In genomic region chr5:114308765-114309679, GRCm38 (mm10) we compare ENCODE assay signal across 9 mouse cellular contexts. TPM values are rescaled to one million over a fixed set of nuclear protein-coding genes. Genes with fewer than 3 reads are reported as not detected.
DNase-seq lines count a peak whose midpoint lies in the region; ATAC-seq and TF ChIP-seq lines count a peak whose summit lies in the region.
"Had no signal": no experiment of that assay in that cellular context is flagged by ENCODE, and none has a peak within 500 bp of the region (broad histone marks: within the 10 kb centered on the region; RNA-seq: fewer than 3 reads in every experiment).

No protein-coding gene starts in this region.

- H3K9me3 ChIP-seq in ES-E14 (ENCODE audit: control insufficient read depth, insufficient read depth, low read depth, low read length): no peaks in the 10 kb centered on the region
- no peaks in the 10 kb centered on the region for H3K9me3 ChIP-seq in embryonic facial prominence, embryonic 14.5 days (ENCODE audit: control insufficient read depth, low read length)
- no peaks in the 10 kb centered on the region for H3K9me3 ChIP-seq in limb, embryonic 10.5 days (replicated peaks)
- no peaks in the 10 kb centered on the region for H3K9me3 ChIP-seq in neural tube, embryonic 15.5 days (replicated peaks)
- H3K9me3 ChIP-seq: embryonic facial prominence, embryonic 15.5 days had no signal

- WGBS in kidney, adult 2 months: 41% methylated on average over 18 of the region's 18 CpGs
- WGBS in embryonic facial prominence, embryonic 14.5 days: 53% methylated on average over 18 of the region's 18 CpGs
- WGBS in limb, embryonic 10.5 days: 59% methylated on average over 18 of the region's 18 CpGs
- WGBS in neural tube, embryonic 15.5 days: 31% methylated on average over 18 of the region's 18 CpGs

- peak; percentile 44 for TF ChIP-seq CTCF in kidney, adult 2 months (conservative IDR thresholded peaks at IDR 0.05; ENCODE audit: insufficient read depth, insufficient read length, low read depth, low read length)

- TF ChIP-seq POLR2A in kidney, adult 2 months (IDR thresholded peaks at IDR 0.05; ENCODE audit: low read depth, low read length): no peak

- no peak overlapping the region for H3K27ac ChIP-seq in kidney, adult 2 months (ENCODE audit: insufficient read depth, low read depth, low read length)
- H3K27ac ChIP-seq in ES-E14 (ENCODE audit: insufficient read depth, low read depth, low read length, poor library complexity, severe bottlenecking): no peak overlapping the region
- H3K27ac ChIP-seq in embryonic facial prominence, embryonic 14.5 days (replicated peaks; ENCODE audit: low read depth, low read length): no peak overlapping the region
- H3K27ac ChIP-seq in limb, embryonic 10.5 days: peak overlapping the region; percentile 17; the same call in 1 of the 2 replicates
- H3K27ac ChIP-seq in neural tube, embryonic 15.5 days (replicated peaks): no peak overlapping the region
- H3K27ac ChIP-seq: embryonic facial prominence, embryonic 15.5 days had no signal

- peak; percentile 29 for DNase-seq in kidney, adult 2 months
- DNase-seq in kidney, adult 8-10 months: no peak
- no peak for DNase-seq in ES-E14 (ENCODE audit: low read depth, low spot score)
- DNase-seq in embryonic facial prominence, embryonic 14.5 days (ENCODE audit: low spot score): peak; percentile 84
- DNase-seq in limb, embryonic 10.5 days (ENCODE audit: low spot score): no peak
- DNase-seq in layer of hippocampus, adult 9-11 months: no peak

- no peaks in the 10 kb centered on the region for H3K27me3 ChIP-seq in kidney, adult 2 months (replicated peaks; ENCODE audit: control insufficient read depth, insufficient read depth, low read length)
- H3K27me3 ChIP-seq in embryonic facial prominence, embryonic 14.5 days (replicated peaks; ENCODE audit: control insufficient read depth, insufficient read depth, low read length): no peaks in the 10 kb centered on the region
- no peaks in the 10 kb centered on the region for H3K27me3 ChIP-seq in limb, embryonic 10.5 days (ENCODE audit: low read depth, poor library complexity, severe bottlenecking)
- H3K27me3 ChIP-seq in neural tube, embryonic 15.5 days (replicated peaks): peaks cover 21% of the 10 kb centered on the region; the same call in 1 of the 2 replicates
- H3K27me3 ChIP-seq: embryonic facial prominence, embryonic 15.5 days had no signal

- H3K4me2 ChIP-seq in embryonic facial prominence, embryonic 14.5 days (ENCODE audit: low read depth, low read length): no peak overlapping the region
- H3K4me2 ChIP-seq in neural tube, embryonic 15.5 days: peak overlapping the region; percentile 28
- H3K4me2 ChIP-seq: embryonic facial prominence, embryonic 15.5 days had no signal

- no peak for ATAC-seq in embryonic facial prominence, embryonic 14.5 days (ENCODE audit: low read depth)
- no peak for ATAC-seq in neural tube, embryonic 15.5 days (ENCODE audit: low FRiP score)
- no peak for ATAC-seq in erythroblast, adult 5-6 weeks (replicated peaks; ENCODE audit: low FRiP score, poor library complexity, severe bottlenecking)

- no peaks in the 10 kb centered on the region for H3K4me1 ChIP-seq in kidney, adult 2 months (ENCODE audit: control insufficient read depth, insufficient read depth, low read length)
- peaks cover 0 to 4% of the 10 kb centered on the region in 2 experiments; a peak in 2 of 4 replicates for H3K4me1 ChIP-seq in ES-E14 (ENCODE audit: control insufficient read depth in 2 of 2, insufficient read depth in 2 of 2, low read length in 2 of 2, poor library complexity in 1 of 2)
- no peaks in the 10 kb centered on the region for H3K4me1 ChIP-seq in embryonic facial prominence, embryonic 14.5 days (ENCODE audit: control insufficient read depth, insufficient read depth, low read length)
- H3K4me1 ChIP-seq in limb, embryonic 10.5 days: peaks cover 8% of the 10 kb centered on the region
- no peaks in the 10 kb centered on the region for H3K4me1 ChIP-seq in neural tube, embryonic 15.5 days

- in situ Hi-C loops in ES-E14 (cut with MboI; ENCODE audit: low sequenced_read_pairs in 2 of 2, unreplicated experiment in 2 of 2): loop anchor here in 1 of 2 experiments (10.0 kb wide), 1 partner anchor 124 kb away; no protein-coding TSS in a partner anchor

- peak overlapping the region; percentile 16; the same call in 1 of the 2 replicates for H3K9ac ChIP-seq in ES-E14 (ENCODE audit: insufficient read depth, low read depth, low read length, poor library complexity, severe bottlenecking)
- H3K9ac ChIP-seq in embryonic facial prominence, embryonic 14.5 days (ENCODE audit: low read depth, low read length): peak overlapping the region; percentile 9; the same call in 1 of the 2 replicates
- no peak overlapping the region for H3K9ac ChIP-seq in neural tube, embryonic 15.5 days (replicated peaks)
- H3K9ac ChIP-seq: embryonic facial prominence, embryonic 15.5 days had no signal

- no peaks in the 10 kb centered on the region for H3K36me3 ChIP-seq in kidney, adult 2 months (ENCODE audit: control insufficient read depth, insufficient read depth, low read length)
- no peaks in the 10 kb centered on the region for H3K36me3 ChIP-seq in ES-E14 (ENCODE audit: control insufficient read depth, insufficient read depth, low read length, poor library complexity, severe bottlenecking)
- no peaks in the 10 kb centered on the region for H3K36me3 ChIP-seq in embryonic facial prominence, embryonic 14.5 days (ENCODE audit: control insufficient read depth, insufficient read depth, low read length)
- H3K36me3 ChIP-seq in limb, embryonic 10.5 days: no peaks in the 10 kb centered on the region
- no peaks in the 10 kb centered on the region for H3K36me3 ChIP-seq in neural tube, embryonic 15.5 days
- H3K36me3 ChIP-seq: embryonic facial prominence, embryonic 15.5 days had no signal

- H3K4me3 ChIP-seq in kidney, adult 2 months (ENCODE audit: insufficient read depth, low read depth, low read length): no peak overlapping the region
- peak overlapping the region in 1 of 2 experiments; percentile 22; a peak in 1 of 4 replicates for H3K4me3 ChIP-seq in ES-E14 (ENCODE audit: insufficient read depth in 1 of 2, low read depth in 1 of 2, low read length in 2 of 2, poor library complexity in 1 of 2, severe bottlenecking in 1 of 2)
- H3K4me3 ChIP-seq in embryonic facial prominence, embryonic 14.5 days (ENCODE audit: low read depth, low read length): no peak overlapping the region
- H3K4me3 ChIP-seq in limb, embryonic 10.5 days: no peak overlapping the region
- H3K4me3 ChIP-seq in neural tube, embryonic 15.5 days (replicated peaks): no peak overlapping the region
- H3K4me3 ChIP-seq: embryonic facial prominence, embryonic 15.5 days had no signal

TF ChIP-seq in ES-E14, 5 proteins besides CTCF, POLR2A, EP300 and RAD21:
- peak; percentile 33; the same call in 1 of the 2 replicates for TF ChIP-seq ZC3H11A (IDR thresholded peaks at IDR 0.05; ENCODE audit: borderline replicate concordance, low read depth, low read length)
- no peak for TF ChIP-seq CHD2 (IDR thresholded peaks at IDR 0.05; ENCODE audit: low read depth, low read length)
- TF ChIP-seq HCFC1 (IDR thresholded peaks at IDR 0.05; ENCODE audit: borderline replicate concordance, insufficient read depth, low read length): no peak
- TF ChIP-seq ZNF384 (IDR thresholded peaks at IDR 0.05; ENCODE audit: low read depth, low read length): no peak
- no peak for TF ChIP-seq MAFK (IDR thresholded peaks at IDR 0.05; ENCODE audit: insufficient read depth, low read depth, low read length)

RNA-seq across cellular contexts. Expression of gene Myo1h, which starts 20.1 kb away (rescaled TPM):
- 0.09 and 0.22 TPM in 2 replicates for polyA plus RNA-seq in kidney, adult 2 months (2012; rRNA removed)
- 3.6 and 5.6 TPM in 2 replicates for total RNA-seq in ES-E14 (2012; rRNA removed)
- polyA plus RNA-seq in embryonic facial prominence, embryonic 14.5 days (2014; fragmentation: Nextera tagmentation; extraction: Ambion mirVana): 3.0 and 3.8 TPM in 2 replicates
- polyA plus RNA-seq in limb, embryonic 10.5 days (2016; fragmentation: Nextera tagmentation; extraction: Ambion mirVana): 1.1 and 1.2 TPM in 2 replicates
- polyA plus RNA-seq in neural tube, embryonic 15.5 days (2015; fragmentation: Nextera tagmentation; extraction: Ambion mirVana): 0.56 and 0.64 TPM in 2 replicates
- not detected in 2 replicates for total RNA-seq in erythroblast, adult 5-6 weeks (2015; ENCODE audit: low replicate concordance)
- 0.84 TPM in 1 of 2 replicates, not detected in the other for total RNA-seq in erythroblast, adult 5-6 weeks (2017; ENCODE audit: low replicate concordance)

RNA-seq across cellular contexts. Expression of gene Foxn4, which starts 35.4 kb away (rescaled TPM):
- polyA plus RNA-seq in kidney, adult 2 months (2012; rRNA removed): not detected in 2 replicates
- total RNA-seq in ES-E14 (2012; rRNA removed): 7.5 and 10.7 TPM in 2 replicates
- 0.97 and 1.1 TPM in 2 replicates for polyA plus RNA-seq in embryonic facial prominence, embryonic 14.5 days (2014; fragmentation: Nextera tagmentation; extraction: Ambion mirVana)
- not detected in 2 replicates for polyA plus RNA-seq in limb, embryonic 10.5 days (2016; fragmentation: Nextera tagmentation; extraction: Ambion mirVana)
- not detected in 2 replicates for polyA plus RNA-seq in neural tube, embryonic 15.5 days (2015; fragmentation: Nextera tagmentation; extraction: Ambion mirVana)
- total RNA-seq in erythroblast, adult 5-6 weeks (2015; ENCODE audit: low replicate concordance): not detected in 2 replicates
- total RNA-seq in erythroblast, adult 5-6 weeks (2017; ENCODE audit: low replicate concordance): not detected in 2 replicates

Comparison
In these comparisons a context has a peak if more than half of its experiments do, and no peak if none do; other contexts are left out.
1. DNase-seq: peak in kidney, adult 2 months (single experiment) and embryonic facial prominence, embryonic 14.5 days (single experiment); none in kidney, adult 8-10 months (0 of 2), ES-E14 (single experiment), limb, embryonic 10.5 days (single experiment) and layer of hippocampus, adult 9-11 months (single experiment).